Mouse (Mus musculus) urinary bladder, adult 2 months (tissue): ENCODE measurements around the gene Caap1. TPM values are rescaled to one million over a fixed set of nuclear protein-coding genes. Genes with fewer than 3 reads are reported as not detected.

ENCODE experiments used
- DNase-seq: peaks from one replicate; pipeline ENCODE4 v3.0.0; 2022; ENCODE audit warnings: low spot score
- polyA plus RNA-seq: library from polyadenylated mRNA; depleted of rRNA; stranded (reverse); fragments of >200 nt; gene quantifications from 2 replicates; pipeline ENCODE4 v1.2.3, GENCODE M21; 2012; rRNA removed

Caap1 gene
- polyA plus RNA-seq, 1 experiment = 15.2 TPM

- no peak for DNase-seq
Observed at GRCm38 (mm10) chr4:94476749-94477399, 79.7 kb downstream of the Caap1 start.

DNA sequence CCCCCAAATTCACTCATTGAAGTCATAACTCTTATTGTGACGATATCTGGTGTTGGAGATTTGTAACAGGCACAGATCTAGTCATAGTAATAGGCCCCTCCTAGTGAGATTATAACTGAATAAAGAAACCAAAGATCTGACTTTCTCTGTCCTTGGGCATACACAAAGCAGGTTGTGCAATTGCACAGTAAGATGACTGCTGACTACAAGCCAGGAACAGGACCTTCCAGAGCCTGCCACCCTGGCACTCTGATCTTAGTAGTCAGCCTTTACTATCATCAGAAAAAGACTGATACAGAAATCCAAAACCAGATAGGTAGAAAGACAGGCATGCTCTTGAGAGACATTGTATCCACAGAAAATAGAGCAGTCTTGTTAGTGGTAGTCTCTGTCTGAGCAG lies 83.3 kb downstream of the Caap1 start:
- no peak for DNase-seq

DNA sequence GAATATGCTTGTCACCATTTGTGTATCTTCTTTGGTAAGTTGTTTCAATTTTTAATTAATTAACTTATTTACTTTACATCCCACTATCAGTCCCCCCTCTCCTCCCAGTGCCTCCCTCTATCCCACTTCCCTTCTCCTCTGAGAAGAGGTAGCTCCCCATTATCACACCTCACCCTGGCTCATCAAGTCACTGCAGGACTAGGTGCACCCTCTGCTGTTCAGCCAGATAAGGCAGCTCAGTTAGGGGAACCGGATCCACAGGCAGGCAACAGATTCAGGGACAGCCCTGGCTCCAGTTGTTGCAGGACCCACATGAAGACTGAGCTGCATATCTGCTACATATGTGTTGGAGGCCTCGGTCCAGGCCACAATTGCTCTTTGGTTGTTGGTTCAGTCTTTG lies 97.2 kb downstream of the Caap1 start:
- no peak for DNase-seq

DNA sequence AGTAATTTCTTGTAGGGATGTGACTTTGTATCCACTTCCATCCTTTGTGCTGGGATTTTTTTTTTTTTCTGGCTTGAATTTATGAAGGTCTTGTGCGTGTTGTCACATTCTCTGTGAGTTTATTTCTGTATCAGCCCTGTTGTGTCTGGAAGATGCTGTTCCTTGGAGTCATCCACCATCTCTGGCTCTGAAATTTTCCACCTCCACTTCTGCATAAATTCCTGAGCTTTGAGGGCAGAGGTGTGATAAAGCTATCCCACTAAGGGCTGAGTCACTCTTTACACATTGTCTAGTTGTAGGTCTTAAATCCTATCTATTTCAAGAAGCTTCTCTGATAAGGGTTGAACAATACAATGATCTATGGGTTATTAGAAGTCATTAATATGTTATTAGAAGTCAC lies 101.7 kb downstream of the Caap1 start:
- no peak for DNase-seq

Other genes starting within 250 kb of the Caap1 start
- 0.15 TPM in 1 of 2 replicates, not detected in the other for gene Gm10306, start 250 bp downstream of the Caap1 start, polyA plus RNA-seq
- gene Plaa, start 46.4 kb upstream of the Caap1 start, polyA plus RNA-seq = 37.6 and 37.9 TPM in 2 replicates
- 11.0 and 13.2 TPM in 2 replicates for gene Ift74, start 57.7 kb upstream of the Caap1 start, polyA plus RNA-seq
- not detected in 2 replicates for gene Lrrc19, start 93.3 kb upstream of the Caap1 start, polyA plus RNA-seq
- gene Tek, start 182.5 kb upstream of the Caap1 start, polyA plus RNA-seq = 10.2 and 13.6 TPM in 2 replicates